Mouse (Mus musculus) CH12.LX (cell line): ENCODE results near the gene Npnt. TPM values are rescaled to one million over a fixed set of nuclear protein-coding genes. Genes with fewer than 3 reads are reported as not detected.
A peak's percentile ranks its signal among the peaks of the same experiment; 100 is the strongest.

Source experiments
- DNase-seq: peaks from one replicate; pipeline ENCODE4 v3.0.0-alpha.2; 2013; ENCODE audit errors: extremely low read depth
- H3K27ac ChIP-seq: 2 replicates; pipeline ENCODE4 v1.5.1; 2012; ENCODE audit warnings: low read depth, mild to moderate bottlenecking, control low read depth, moderate library complexity; ENCODE audit not compliant: insufficient read depth
- H3K27me3 ChIP-seq: replicated peaks from 2 replicates; pipeline ENCODE3; 2012; ENCODE audit warnings: inconsistent platforms
- H3K36me3 ChIP-seq, 2 experiments: replicated peaks in 1 of 2; 2 replicates each; pipeline versions ENCODE3 to v1.6.1; 2012; ENCODE audit warnings: inconsistent platforms in 1 of 2, low read length in 1 of 2, mild to moderate bottlenecking in 1 of 2, mixed read lengths in 1 of 2, moderate library complexity in 1 of 2; ENCODE audit not compliant: control insufficient read depth in 1 of 2, insufficient read depth in 1 of 2
- H3K4me1 ChIP-seq, 2 experiments: 2 replicates each; pipeline ENCODE4 v1.6.1; 2012; ENCODE audit warnings: inconsistent platforms in 1 of 2, moderate library complexity in 1 of 2; ENCODE audit not compliant: insufficient read depth in 2 of 2, control insufficient read depth in 1 of 2
- H3K4me2 ChIP-seq: 2 replicates; pipeline ENCODE4 v1.6.1; 2012; ENCODE audit warnings: low read depth, mild to moderate bottlenecking, control low read depth; ENCODE audit not compliant: poor library complexity, insufficient read depth, severe bottlenecking
- H3K4me3 ChIP-seq, 3 experiments: fragments of 150-350 bp in 1 of 3; sonication (generic) in 1 of 3; replicated peaks in 1 of 3; 2 replicates each; pipeline versions ENCODE3 to v1.5.1; 2011 to 2012; ENCODE audit warnings: low read depth in 2 of 3, low read length in 2 of 3, mild to moderate bottlenecking in 2 of 3, moderate library complexity in 2 of 3, control low read depth in 1 of 3, improper control_type of control experiment in 1 of 3, inconsistent platforms in 1 of 3, mixed read lengths in 1 of 3; ENCODE audit not compliant: poor library complexity in 1 of 3
- H3K79me2 ChIP-seq: replicated peaks from 2 replicates; pipeline ENCODE4 v1.6.1; 2012; ENCODE audit warnings: mild to moderate bottlenecking, moderate library complexity; ENCODE audit not compliant: control insufficient read depth, poor library complexity, insufficient read depth, severe bottlenecking; ENCODE audit errors: extremely low read depth
- H3K9ac ChIP-seq: 2 replicates; pipeline ENCODE4 v1.6.1; 2012; ENCODE audit warnings: low read depth, mild to moderate bottlenecking, control low read depth, moderate library complexity; ENCODE audit not compliant: insufficient read depth
- H3K9me3 ChIP-seq: replicated peaks from 2 replicates; pipeline ENCODE3; 2012; ENCODE audit warnings: low read length, inconsistent platforms, mixed read lengths
- BHLHE40 ChIP-seq: IDR thresholded peaks from 2 replicates; pipeline ENCODE4 v1.6.1; 2011; ENCODE audit warnings: mild to moderate bottlenecking, low read depth, low read length, improper control_type of control experiment
- CHD1 ChIP-seq: IDR thresholded peaks from 2 replicates; pipeline ENCODE4 v1.6.1; 2012; ENCODE audit warnings: low read depth, low read length, improper control_type of control experiment, inconsistent platforms
- CHD2 ChIP-seq: IDR thresholded peaks from 2 replicates; pipeline ENCODE4 v1.6.1; 2011; ENCODE audit warnings: low read length, improper control_type of control experiment
- CTCF ChIP-seq, 2 experiments: IDR thresholded peaks in 1 of 2; conservative IDR thresholded peaks in 1 of 2; 2 replicates each; pipeline ENCODE4 v1.5.1; 2011 to 2012; ENCODE audit warnings: low read depth in 2 of 2, low read length in 2 of 2, improper control_type of control experiment in 1 of 2, inconsistent platforms in 1 of 2, mild to moderate bottlenecking in 1 of 2, moderate library complexity in 1 of 2
- E2F4 ChIP-seq: IDR thresholded peaks from 2 replicates; pipeline ENCODE4 v1.6.1; 2011; ENCODE audit warnings: low read depth, low read length, improper control_type of control experiment; ENCODE audit not compliant: insufficient replicate concordance
- EP300 ChIP-seq: IDR thresholded peaks from 2 replicates; pipeline ENCODE4 v1.6.1; 2011; ENCODE audit warnings: low read length, improper control_type of control experiment
- HCFC1 ChIP-seq: IDR thresholded peaks from 2 replicates; pipeline ENCODE4 v1.6.1; 2012; ENCODE audit warnings: low read depth, mild to moderate bottlenecking, inconsistent platforms, low read length, improper control_type of control experiment
- MAFK ChIP-seq: IDR thresholded peaks from 2 replicates; pipeline ENCODE4 v1.6.1; 2011; ENCODE audit warnings: low read length, improper control_type of control experiment; ENCODE audit not compliant: insufficient replicate concordance
- MAX ChIP-seq: IDR thresholded peaks from 2 replicates; pipeline ENCODE4 v1.6.1; 2011; ENCODE audit warnings: low read length, improper control_type of control experiment
- MXI1 ChIP-seq: IDR thresholded peaks from 2 replicates; pipeline ENCODE4 v1.6.1; 2011; ENCODE audit warnings: mild to moderate bottlenecking, low read depth, low read length, improper control_type of control experiment
- NRF1 ChIP-seq: IDR thresholded peaks from 2 replicates; pipeline ENCODE4 v1.6.1; 2014; ENCODE audit warnings: low read depth, mild to moderate bottlenecking, inconsistent platforms, low read length, improper control_type of control experiment, moderate library complexity
- PAX5 ChIP-seq: IDR thresholded peaks from 2 replicates; pipeline ENCODE4 v1.6.1; 2012; ENCODE audit warnings: low read length, inconsistent platforms, mixed read lengths
- RAD21 ChIP-seq: IDR thresholded peaks from 2 replicates; pipeline ENCODE4 v1.6.1; 2011; ENCODE audit warnings: low read depth, mild to moderate bottlenecking, low read length, improper control_type of control experiment, moderate library complexity
- RCOR1 ChIP-seq: conservative IDR thresholded peaks from 2 replicates; pipeline ENCODE4 v1.6.1; 2012; ENCODE audit warnings: low read depth, mild to moderate bottlenecking, inconsistent platforms, low read length, improper control_type of control experiment
- SMC3 ChIP-seq: IDR thresholded peaks from 2 replicates; pipeline ENCODE4 v1.6.1; 2011; ENCODE audit warnings: low read depth, low read length, improper control_type of control experiment
- TCF12 ChIP-seq: IDR thresholded peaks from 2 replicates; pipeline ENCODE4 v1.6.1; 2014; ENCODE audit warnings: low read depth, mild to moderate bottlenecking, inconsistent platforms, low read length, improper control_type of control experiment
- UBTF ChIP-seq: IDR thresholded peaks from 2 replicates; pipeline ENCODE4 v1.6.1; 2012; ENCODE audit warnings: low read depth, mild to moderate bottlenecking, inconsistent platforms, low read length, improper control_type of control experiment, moderate library complexity
- USF1 ChIP-seq: IDR thresholded peaks from 2 replicates; pipeline ENCODE4 v1.6.1; 2014; ENCODE audit warnings: low read depth, mild to moderate bottlenecking, inconsistent platforms, low read length, improper control_type of control experiment
- USF2 ChIP-seq: conservative IDR thresholded peaks from 2 replicates; pipeline ENCODE4 v1.6.1; 2011; ENCODE audit warnings: low read depth, low read length, improper control_type of control experiment
- ZC3H11A ChIP-seq: IDR thresholded peaks from 2 replicates; pipeline ENCODE4 v1.6.1; 2012; ENCODE audit warnings: low read depth, mild to moderate bottlenecking, inconsistent platforms, low read length, improper control_type of control experiment
- ZKSCAN1 ChIP-seq: IDR thresholded peaks from 2 replicates; pipeline ENCODE4 v1.6.1; 2012; ENCODE audit warnings: low read depth, inconsistent platforms, low read length, improper control_type of control experiment, borderline replicate concordance
- ZNF384 ChIP-seq: IDR thresholded peaks from 2 replicates; pipeline ENCODE4 v1.6.1; 2012; ENCODE audit warnings: low read depth, low read length, improper control_type of control experiment, inconsistent platforms
- dilution Hi-C: fragments of 300-500 bp; cut with MboI; formaldehyde crosslinking; loops from 2 replicates; pipeline ENCODE4 v1.14.3; 2020; ENCODE audit warnings: low sequenced_read_pairs; ENCODE audit not compliant: extremely low pct_unique_long_range_greater_than_20kb, extremely low pct_ligation_motif_present
- in situ Hi-C: fragments of 300-500 bp; cut with MboI; formaldehyde crosslinking; loops from 3 replicates; pipeline ENCODE4 v1.14.3; 2019; ENCODE audit warnings: low sequenced_read_pairs, low pct_ligation_motif_present, low pct_unique_long_range_greater_than_20kb, mixed read lengths
- polyA plus RNA-seq: library from polyadenylated mRNA; unstranded; fragments of >175 nt; gene quantifications from 2 replicates; pipeline ENCODE4 v1.2.1, GENCODE M21; 2012; ENCODE audit warnings: low read depth; ENCODE audit not compliant: insufficient read length
- total RNA-seq, 2 experiments: library from RNA; depleted of rRNA; stranded (reverse); fragments of 300-350 nt in 1 of 2; fragments of >200 nt in 1 of 2; gene quantifications; 2 replicates each; pipeline ENCODE4 v1.2.3; 2012 to 2014

Gene Npnt
- total RNA-seq (2012; rRNA removed) = 0.50 and 1.0 TPM in 2 replicates
- 0.08 TPM in 1 of 2 replicates, not detected in the other for total RNA-seq (2014; rRNA removed)
- polyA plus RNA-seq = 0.20 and 0.23 TPM in 2 replicates

DNA sequence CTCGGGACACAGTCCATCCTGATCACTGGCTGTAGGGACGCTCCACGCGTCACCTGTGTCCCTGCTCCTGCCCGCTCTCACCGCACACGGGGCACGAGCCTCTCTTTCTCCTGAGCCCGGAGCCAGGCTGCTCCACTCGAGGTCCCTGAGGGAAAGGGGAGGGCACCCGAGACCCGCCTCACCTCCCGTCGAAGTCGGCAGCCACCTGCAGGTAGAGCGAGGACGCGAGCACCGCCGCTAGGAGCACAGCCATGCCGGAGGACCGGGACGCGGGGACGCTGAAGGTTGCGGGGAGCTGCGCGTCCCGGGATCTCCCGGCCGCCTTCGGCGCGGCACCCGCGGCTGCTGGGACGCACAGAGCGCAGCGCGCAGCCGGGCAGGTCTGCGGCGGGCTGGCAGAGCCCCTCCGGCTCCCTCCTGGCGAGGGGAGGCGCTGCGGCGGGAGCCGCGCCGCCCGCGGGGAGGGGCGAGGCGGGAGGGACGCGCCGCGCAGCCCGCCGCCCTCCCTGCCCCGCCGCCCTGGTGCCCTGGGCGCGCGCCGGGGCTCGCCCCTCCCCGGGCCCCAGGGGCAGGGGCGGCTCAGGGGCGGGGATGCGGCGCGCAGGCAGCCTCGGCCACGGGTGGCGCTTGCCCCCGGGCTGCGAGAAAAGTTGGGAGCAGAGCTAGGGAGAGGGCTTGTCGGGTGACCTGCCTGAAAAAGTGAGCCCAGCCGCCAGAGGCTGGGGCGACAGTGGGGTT, at the start of gene Npnt:
TSS of gene Npnt (minus strand) at position 501 of the 738 bp plus-strand sequence.
- H3K4me2 ChIP-seq = peak within 1 kb of the TSS; percentile 57
- in situ Hi-C loops = no loop called here
- TF ChIP-seq ZNF384 (no peak), TCF12 (peak; percentile 9; the same call in 1 of the 2 replicates), CTCF (conservative IDR thresholded peaks at IDR 0.05 in 1 of 2, IDR thresholded peaks at IDR 0.05 in 1 of 2; ENCODE audit: low read depth in 2 of 2, low read length in 2 of 2) (0 out of 4 replicates have a peak, but pooled peaks of 1 of the 2 experiments have one; percentile 22)
- TF ChIP-seq, all 38 proteins: peak for 2
- Histone ChIP-seq H3K27me3 (peaks cover 2% of the 10 kb centered on the region), H3K4me3 (peak within 1 kb of the TSS; percentile 20 to 60 (median 22)), H3K79me2 (no peaks in the 10 kb centered on the region), H3K27ac (no peak within 1 kb of the TSS), H3K9me3 (peaks cover 5% of the 10 kb centered on the region), H3K4me1 (peaks cover 4% of the 10 kb centered on the region in 2 experiments; a peak in 1 of 4 replicates), H3K9ac (no peak within 1 kb of the TSS; the same call in 1 of the 2 replicates), H3K36me3 (no peaks in the 10 kb centered on the region)
- dilution Hi-C loops = no loop called here
- DNase-seq = no peak

DNA sequence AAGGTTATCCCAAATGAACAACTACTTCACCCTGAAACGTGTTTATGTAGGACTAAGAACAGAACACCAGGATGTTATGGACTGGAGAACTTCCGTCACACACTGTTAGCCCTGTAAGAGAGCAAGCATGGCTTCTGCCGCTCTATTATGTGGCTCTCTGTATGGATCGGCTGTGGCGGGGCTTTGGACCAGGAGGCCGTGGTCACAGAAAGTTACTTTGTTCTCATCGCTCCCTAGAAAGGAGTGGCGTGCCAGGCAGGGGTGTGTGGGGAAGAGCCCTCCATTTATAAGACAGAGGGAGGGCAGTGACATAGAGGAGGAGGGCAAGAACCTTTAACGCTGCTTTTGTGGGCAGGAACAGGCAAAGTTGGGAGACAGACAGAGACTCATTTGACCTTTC, 46.2 kb upstream of the Npnt start:
- DNase-seq = no peak
- H3K27ac ChIP-seq = no peak overlapping the region
- H3K9ac ChIP-seq = no peak overlapping the region
- no peaks in the 10 kb centered on the region for H3K4me1 ChIP-seq
- no peaks in the 10 kb centered on the region for H3K9me3 ChIP-seq
- dilution Hi-C loops = no loop called here
- H3K36me3 ChIP-seq = peaks cover 27 to 53% of the 10 kb centered on the region in 2 experiments
- H3K27me3 ChIP-seq = no peaks in the 10 kb centered on the region
- in situ Hi-C loops = no loop called here
- H3K4me2 ChIP-seq = no peak overlapping the region
- no peak for TF ChIP-seq NRF1
- no peak for TF ChIP-seq MXI1
- no peak for TF ChIP-seq RCOR1
- TF ChIP-seq MAFK = no peak
- TF ChIP-seq HCFC1 = no peak
- no peak for TF ChIP-seq USF1
- TF ChIP-seq CTCF (conservative IDR thresholded peaks at IDR 0.05 in 1 of 2, IDR thresholded peaks at IDR 0.05 in 1 of 2; ENCODE audit: low read depth in 2 of 2, low read length in 2 of 2) = no peak
- no peak for TF ChIP-seq RAD21
- TF ChIP-seq CHD1 = no peak
- TF ChIP-seq ZKSCAN1 = no peak
- no peak for TF ChIP-seq EP300
- no peak for TF ChIP-seq USF2
- TF ChIP-seq CHD2 = no peak
- no peak for TF ChIP-seq E2F4
- TF ChIP-seq UBTF = no peak
- TF ChIP-seq ZC3H11A = no peak
- TF ChIP-seq PAX5 = no peak
- no peak for TF ChIP-seq MAX
- no peak for TF ChIP-seq SMC3
- TF ChIP-seq BHLHE40 = no peak
- no peaks in the 10 kb centered on the region for H3K79me2 ChIP-seq
- H3K4me3 ChIP-seq = no peak overlapping the region
